Mouse (Mus musculus): ENCODE data around the gene Itgb4.
A peak's percentile ranks its signal among the peaks of the same experiment; 100 is the strongest.

Itgb4 gene

DNA sequence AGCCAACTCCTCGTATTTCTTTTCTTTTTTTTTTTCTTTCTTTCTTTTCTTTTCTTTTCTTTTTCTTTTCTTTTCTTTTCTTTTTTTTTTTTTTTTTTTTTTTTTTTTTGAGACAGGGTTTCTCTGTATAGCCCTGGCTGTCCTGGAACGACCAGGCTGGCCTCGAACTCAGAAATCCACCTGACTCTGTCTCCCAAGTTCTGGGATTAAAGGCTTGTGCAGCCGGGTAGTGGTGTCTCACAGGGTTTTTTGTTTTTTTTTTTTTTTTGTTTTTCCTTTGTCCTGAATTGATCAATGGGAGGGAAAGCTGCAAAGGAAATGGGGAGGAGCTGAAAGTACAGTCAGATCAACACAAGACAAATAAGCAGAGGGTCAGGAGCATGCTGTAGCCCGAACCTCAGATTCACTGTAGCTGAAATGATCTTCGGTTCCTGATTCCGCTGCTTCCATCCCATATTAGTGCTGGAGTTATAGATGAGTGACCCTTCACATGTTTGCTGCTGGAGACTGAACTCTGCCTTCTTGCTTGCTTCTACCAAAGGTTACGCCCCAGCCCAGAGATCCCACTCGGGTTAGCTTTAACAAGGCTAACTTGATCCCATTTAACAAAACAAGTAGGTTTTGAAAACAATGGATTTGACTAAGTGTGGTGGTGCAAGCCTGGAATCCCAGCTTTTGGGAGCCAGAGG lies 53.8 kb downstream of the Itgb4 start:
- DNase-seq (ENCODE audit: low spot score in 2 of 2): no peak

DNA sequence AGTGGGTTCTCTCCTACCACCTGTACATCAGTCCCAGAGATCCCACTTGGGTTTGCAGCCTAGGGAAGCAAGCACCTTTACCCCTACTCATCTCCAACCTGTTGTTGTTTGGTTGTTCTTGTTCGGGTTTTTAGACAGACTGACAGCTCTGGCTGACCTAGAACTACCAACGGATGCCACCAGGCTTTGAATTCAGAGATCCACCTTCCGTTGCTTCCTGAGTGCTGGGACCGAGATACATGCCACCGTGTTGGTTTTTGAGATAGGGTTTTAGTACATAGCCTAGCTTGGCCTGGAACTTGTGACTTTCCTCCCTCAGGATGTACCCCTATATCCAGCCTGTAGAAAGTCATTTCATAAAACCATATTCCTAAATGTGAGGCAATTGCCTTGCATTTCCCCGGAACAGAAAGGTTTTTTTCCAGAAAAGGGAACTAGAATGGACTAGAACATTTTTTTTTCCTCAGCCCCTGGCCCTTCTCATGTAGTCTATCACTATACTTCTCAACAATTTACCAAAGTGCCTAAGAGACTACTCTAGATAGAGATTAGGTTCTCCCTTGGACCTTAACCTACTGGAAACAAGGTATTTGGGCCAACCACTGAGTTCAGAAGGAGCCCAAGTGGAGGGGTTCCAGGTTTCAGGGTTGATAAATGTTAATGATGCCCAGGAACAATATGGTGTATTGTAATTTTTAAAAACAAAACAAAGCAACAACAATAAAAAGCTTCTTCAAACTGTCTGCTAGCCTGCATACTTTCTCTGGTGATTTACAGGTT lies 54.8 kb downstream of the Itgb4 start:
- no peak for DNase-seq (ENCODE audit: low spot score in 2 of 2)

DNA sequence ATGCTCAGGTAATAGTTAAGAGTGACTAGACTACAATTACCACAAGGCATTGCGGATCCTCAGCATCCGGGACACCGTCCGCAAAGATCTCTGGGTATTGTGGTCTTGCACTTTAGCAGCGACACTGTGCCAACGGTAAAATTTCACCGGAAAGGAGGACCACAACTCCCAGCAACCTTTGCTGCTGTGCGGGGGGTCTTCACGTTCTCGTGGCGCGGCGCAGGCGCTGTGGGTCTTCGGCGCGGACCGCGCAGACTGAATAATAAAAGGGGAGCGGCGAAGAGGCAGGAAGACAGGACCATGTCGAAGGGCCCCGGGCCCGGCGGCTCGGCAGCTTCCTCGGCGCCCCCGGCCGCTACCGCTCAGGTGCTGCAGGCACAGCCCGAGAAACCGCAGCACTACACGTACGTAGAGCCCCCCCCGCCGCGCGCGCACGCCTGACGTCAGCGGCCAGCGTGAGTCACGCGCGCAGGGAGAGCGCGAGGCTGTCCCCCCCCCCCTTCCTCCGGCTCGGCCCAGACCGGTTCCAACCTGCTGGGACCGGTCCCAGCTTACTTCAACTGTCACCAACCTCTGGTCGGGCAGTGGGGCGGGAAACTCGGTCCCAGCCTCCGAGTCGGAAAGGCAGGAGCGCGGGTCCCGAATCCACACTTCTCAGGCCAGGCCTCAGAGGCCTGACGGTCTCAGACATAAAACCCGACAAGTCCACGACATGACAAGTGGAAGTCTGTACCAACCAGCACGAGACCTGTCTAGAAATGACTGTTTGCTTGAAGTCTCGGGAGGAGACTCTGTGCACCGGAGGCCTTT lies 55.8 kb downstream of the Itgb4 start, which contains the start of gene Unk:
Gene Unk, plus strand, starts transcription at position 235 of the 810 bp plus-strand sequence.
- DNase-seq (ENCODE audit: low spot score in 2 of 2): peak; percentile 81 to 92

DNA sequence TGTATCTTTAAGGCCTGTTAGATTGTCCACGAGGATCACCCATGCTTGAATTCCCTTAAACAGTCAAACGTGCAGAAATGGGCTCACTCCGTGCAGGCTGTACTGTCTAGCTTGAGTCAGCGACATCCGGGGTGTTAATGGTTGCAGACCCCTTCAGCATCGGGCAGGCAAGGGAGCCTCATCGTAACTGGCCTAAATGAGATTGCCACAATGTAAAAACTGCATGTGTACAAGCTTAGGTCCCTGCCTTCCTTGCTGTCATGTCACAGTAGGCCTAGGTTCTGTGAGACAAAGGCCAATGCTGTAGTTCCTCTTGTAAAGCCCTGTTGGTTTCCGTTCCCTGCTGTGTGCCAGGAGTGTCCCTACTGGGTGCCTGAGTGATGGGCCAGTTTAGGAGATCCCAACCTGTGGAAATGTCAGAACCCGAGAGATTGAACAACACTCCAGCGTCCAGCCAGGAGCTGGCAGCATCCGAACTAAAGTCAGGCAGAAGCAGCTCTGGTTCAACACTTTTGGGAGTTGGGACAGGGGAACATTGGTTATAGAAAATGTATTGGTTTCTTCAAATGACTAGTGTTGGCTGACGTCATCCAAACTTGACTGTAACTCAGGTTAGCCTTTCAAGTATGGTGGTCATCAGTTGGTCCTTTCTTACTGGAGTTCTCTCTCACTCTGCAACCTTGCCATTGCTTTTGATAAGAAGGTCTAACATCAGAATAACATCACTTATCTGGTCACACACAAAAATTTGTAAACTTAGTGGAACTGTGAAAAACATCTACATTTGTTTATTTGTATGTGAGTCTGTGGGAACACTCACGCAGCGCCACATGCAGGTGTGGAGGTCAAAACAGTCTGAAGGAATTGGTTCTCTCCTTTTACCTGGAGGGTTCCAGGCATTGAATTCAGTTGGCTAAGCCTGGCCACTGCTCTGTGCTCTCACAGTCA lies 56.7 kb downstream of the Itgb4 start:
- DNase-seq (ENCODE audit: low spot score in 2 of 2): peak in 1 of 2 experiments; percentile 40

DNA sequence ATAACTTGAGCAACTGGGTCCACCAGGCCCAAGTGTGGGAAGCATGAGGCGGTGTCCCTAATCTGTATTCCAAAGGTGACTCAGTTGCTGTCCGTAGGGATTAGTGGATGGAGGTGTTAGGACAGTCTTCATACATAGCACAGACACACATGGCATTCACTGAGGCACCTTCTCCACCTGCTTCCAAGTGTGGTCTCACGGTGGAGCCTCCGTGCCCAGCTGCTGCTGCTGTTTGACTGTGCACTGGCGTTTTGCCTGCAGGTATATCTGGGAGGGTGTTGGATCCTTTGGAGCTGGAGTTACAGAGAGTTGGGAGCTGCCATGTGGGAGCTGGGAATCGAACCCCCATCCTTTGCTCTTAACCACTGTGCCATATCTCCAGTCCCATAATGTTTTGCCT lies 60.1 kb downstream of the Itgb4 start:
- no peak for DNase-seq (ENCODE audit: low spot score in 2 of 2)

DNA sequence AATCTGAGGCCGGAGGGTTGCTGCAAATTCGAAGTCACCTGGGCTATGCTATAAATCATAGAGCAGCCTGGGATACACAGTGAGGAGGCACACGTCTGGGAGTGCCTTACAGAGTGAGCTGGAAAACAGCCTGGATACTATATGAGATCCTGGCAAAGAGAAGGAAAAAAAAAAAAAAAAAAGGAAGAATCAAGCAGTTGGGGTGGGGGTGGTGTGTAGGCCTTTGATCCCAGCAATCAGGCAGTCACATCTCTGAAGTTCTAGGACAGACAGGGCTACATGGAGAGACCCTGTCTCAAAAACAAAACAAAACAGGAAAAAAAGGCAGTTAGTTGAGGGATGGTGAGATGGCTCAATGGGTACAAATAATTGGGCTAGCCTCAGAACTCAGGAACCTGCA lies 62.2 kb downstream of the Itgb4 start:
- DNase-seq (ENCODE audit: low spot score in 2 of 2): no peak

DNA sequence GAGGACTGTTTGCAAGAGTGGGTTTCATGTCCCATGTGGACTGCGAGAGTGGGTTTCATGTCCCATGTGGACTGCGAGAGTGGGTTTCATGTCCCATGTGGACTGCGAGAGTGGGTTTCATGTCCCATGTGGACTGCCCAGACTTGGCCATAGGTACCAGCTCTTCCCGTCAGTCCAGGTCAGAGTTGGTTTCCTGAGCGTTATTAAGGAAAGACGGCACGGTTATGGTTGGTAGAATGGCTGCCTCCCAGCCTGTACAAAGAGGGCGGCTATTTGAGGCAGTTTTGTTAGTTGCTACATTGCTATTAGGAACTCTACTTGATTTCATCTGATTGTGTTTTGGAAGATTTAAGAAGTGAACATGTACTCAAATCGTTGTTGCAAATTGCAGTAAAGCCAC lies 63.3 kb downstream of the Itgb4 start:
- no peak for DNase-seq (ENCODE audit: low spot score in 2 of 2)

DNA sequence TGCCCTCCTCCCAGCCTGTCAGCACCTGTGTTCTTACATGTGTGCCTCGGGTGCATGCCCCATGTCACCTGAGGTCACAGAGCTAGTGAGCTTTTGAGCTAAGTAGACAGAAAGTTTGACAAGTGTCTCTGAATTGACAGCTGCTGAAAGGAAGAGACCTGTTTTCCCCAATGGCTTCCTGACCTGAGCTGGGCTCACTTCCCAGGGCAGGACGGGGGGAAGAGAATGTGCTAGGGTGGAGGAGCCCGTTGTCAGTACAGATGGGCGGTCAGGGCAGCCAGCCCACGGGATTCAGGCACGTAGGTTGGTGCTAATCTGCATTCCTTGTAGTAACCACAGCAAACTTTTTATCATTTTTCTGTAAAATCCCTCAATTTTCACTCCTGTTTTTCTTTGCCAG lies 66.1 kb downstream of the Itgb4 start:
- no peak for DNase-seq (ENCODE audit: low spot score in 2 of 2)

DNA sequence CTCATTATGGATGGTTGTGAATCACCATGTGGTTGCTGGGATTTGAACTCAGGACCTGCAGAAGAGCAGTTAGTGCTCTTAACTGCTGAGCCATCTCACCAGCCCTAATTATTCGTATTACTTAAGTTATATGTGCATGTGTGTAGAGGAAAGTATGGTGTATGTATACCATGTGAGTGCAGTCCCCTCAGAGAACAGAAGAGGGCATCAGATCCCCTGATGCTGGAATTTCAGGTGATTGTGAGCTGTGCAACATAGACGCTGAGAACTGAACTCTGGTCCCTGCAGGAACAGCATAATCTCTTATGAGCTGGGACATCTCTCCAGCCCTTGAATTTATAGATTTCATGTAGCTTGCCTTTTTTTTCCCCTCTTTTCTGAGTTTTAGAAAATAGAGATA lies 67.3 kb downstream of the Itgb4 start:
- DNase-seq (ENCODE audit: low spot score in 2 of 2): no peak

DNA sequence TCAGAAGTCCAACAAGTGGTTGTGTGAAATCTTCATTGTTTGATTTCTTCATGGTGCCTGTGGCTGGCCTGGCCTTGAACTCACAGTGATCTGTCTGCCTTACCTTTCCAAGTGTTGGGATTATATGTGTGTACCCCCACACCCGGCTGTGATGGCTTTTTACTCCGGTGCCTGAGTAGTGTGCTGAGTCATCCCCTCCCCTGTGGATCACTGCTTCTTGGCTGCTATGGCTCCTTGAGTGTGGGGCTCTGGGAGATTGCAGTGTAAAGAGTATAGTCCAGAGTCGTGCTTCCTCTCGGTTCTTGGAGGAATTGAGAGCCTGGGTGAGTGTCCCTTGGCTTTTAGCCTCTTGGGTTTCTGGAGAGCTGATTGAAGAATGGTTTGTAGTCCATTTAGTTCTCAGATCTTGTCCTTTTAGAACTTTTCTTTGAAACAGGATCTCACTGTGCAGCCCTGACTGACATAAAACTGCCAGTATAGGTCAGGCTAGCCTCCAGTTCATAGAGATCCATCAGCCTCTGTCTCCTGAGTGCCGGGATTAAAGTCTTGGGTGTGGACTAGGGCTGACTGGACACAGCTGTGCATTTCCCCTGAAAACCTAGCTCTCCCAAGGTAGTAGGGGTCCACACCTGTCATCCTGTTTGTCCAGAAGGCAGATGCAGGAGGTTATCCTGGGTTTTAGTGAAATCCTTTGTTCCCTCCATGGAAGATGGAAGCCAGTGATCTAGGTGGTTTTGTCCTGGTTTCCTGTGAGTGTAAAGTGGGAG lies 68.0 kb downstream of the Itgb4 start:
- no peak for DNase-seq (ENCODE audit: low spot score in 2 of 2)

DNA sequence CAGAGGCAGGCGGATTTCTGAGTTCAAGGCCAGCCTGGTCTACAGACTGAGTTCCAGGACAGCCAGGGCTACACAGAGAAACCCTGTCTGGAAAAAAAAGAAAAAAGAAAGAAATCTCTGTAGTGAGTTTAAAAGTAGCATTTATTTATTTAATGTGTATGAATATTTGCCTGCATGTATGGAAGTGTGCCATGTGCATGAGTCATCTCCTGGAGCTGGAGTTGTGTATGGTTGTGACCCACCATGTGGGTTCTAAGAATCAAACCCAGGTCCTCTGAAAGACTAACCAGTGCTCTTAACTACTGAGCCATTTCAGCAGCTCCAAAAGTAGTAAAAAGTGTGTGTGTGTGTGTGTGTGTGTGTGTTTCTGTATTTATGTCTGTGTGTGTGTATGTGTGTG lies 68.8 kb downstream of the Itgb4 start:
- DNase-seq (ENCODE audit: low spot score in 2 of 2): no peak

DNA sequence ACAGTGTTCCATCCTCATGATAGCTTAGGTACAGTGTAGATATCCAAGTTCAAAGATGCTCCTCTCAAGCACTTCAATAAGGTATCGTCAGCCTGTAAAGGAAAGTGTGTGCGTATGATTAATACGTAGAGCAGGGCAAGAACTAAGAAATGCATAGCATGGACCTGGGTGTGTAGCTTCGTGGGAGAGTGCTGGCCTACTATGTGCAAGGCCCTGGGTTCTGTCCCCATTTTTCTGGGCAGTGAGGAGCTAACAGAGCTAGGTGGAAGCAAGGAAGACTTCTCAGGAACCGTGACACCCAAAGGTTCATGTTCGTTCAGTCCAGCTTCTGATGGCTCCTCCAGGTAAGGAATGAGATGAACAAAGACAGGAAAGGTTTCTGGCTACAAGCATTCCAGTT lies 70.7 kb downstream of the Itgb4 start:
- no peak for DNase-seq (ENCODE audit: low spot score in 2 of 2)

DNA sequence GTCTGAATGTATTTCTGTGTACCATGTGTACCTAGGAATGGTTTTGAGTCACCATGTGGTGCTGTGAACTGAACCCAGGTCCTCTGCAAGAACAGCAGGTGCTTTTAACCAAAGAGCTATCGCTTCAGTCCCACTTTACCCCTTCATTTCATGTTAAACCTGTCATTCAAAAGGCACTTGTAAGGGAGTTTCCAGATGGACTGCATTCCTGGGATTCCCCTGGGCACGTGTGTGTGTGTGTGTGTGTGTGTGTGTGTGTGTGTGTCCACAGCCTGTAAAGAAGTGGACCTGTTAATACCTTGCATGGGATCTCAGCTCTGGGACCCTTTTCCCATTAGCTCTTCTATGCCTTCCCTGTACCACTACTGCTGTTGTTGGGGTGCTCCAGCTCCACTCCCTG lies 75.1 kb downstream of the Itgb4 start:
- no peak for DNase-seq (ENCODE audit: low spot score in 2 of 2)

DNA sequence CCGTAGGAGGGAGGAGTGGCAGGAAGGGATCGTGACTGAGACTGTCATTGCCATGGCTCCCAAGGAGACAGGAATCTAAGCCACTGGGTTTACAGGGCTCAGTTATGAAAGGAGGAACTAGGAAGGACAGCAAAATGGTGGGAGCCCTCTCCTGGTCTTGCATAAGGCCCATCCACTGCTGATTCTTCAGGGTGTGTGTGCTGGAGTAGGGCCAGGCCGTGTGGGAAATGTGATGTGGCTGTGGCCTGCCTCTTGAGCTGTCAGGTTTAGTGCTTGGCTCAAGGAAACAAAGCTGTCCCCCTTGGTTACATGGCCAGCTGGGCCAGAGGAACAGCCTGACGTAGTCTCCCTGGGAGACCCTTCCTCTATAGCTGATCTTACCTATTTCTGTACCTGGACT lies 75.7 kb downstream of the Itgb4 start:
- DNase-seq (ENCODE audit: low spot score in 2 of 2): no peak

DNA sequence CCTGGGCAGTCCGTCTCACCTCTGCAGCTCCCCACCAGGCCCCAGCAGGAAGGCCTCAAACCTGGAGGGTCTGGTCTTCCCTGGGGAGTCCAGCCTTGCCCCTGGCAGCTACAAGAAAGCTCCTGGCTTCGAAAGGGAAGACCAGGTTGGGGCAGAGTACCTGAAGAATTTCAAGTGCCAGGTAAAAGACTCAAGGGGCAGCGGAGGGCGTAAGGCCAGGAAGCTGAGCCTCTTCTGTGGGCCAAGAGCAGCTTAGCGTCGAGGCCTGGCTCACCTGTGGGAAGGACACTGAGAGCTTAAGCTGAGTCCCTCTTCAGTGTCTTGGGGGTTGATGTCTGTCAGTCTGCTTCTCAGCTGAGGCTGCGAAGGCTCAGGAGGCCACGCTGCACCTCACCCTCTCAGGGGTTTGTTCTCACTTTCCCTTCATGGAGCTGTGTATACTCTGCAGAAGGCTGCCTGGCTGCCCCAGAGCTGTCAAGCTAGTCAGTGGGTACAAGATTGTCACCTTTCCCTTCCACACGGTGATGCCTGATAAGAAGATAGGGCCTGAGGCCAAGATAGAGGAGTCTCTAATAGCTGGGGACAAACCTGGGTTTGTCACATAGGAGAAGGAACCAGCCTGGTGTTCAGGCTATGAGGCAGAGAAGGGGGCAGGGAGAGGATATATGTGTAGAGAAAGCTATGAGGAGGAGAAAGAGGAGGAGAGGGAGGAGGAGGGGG lies 79.2 kb downstream of the Itgb4 start:
- no peak for DNase-seq (ENCODE audit: low spot score in 2 of 2)

DNA sequence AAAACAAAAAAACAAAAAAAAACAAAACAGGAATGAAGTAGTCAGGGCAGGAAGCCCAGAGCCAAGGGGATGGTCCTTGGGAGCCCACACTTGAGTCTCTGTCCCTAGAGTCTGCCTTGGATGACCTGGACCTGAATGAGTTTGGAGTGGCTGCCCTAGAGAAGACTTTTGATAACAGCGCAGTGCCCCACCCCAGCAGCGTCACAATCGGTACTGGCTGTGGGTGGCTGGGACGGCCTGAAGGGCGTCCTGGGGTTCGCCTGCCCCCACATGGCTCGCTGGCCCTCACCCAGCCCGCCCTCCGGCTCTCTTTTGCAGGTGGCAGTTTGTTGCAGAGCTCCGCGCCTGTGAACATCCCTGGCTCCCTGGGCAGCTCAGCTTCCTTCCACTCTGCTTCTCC lies 81.4 kb downstream of the Itgb4 start:
- DNase-seq (ENCODE audit: low spot score in 2 of 2): no peak

DNA sequence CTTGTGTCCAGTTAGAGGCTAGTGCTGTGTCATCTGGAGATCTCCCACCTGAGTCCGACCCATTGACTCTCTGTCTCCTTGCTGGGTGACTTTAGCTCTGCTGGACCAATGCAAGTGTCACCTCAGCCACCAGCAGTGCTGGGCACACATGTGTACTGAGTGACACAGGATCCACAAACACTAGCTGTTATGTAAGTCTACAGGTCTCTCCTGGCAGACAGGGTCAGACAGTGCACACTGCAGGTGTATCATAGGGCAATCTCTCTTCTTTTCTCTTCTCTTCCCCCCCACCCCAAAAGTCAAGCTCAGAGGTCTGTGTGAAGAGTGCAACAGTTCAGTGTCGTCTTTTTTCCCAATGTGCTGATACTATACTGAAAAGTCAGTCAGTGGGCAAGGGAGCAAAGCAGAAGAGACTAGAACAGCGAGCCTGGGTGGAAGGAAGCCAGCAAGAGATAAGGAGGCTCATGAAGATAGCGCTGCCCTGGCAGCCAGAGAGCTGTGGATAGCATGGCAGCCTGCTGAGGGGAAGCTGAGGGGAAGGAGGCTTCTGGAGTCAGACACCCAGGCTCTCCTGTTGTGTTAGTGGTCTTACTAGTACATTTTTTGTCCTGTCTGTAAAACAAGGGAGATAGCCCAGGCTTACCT lies 82.8 kb downstream of the Itgb4 start:
- DNase-seq (ENCODE audit: low spot score in 2 of 2): no peak

Measured in spleen, postnatal 14 days (tissue).